Mouse (Mus musculus) layer of hippocampus, adult 9-11 months (tissue): ENCODE data around the gene Syngap1.

Experiments used
- DNase-seq: peaks from one replicate; pipeline ENCODE4 v3.0.0; 2022

Syngap1 gene

DNA sequence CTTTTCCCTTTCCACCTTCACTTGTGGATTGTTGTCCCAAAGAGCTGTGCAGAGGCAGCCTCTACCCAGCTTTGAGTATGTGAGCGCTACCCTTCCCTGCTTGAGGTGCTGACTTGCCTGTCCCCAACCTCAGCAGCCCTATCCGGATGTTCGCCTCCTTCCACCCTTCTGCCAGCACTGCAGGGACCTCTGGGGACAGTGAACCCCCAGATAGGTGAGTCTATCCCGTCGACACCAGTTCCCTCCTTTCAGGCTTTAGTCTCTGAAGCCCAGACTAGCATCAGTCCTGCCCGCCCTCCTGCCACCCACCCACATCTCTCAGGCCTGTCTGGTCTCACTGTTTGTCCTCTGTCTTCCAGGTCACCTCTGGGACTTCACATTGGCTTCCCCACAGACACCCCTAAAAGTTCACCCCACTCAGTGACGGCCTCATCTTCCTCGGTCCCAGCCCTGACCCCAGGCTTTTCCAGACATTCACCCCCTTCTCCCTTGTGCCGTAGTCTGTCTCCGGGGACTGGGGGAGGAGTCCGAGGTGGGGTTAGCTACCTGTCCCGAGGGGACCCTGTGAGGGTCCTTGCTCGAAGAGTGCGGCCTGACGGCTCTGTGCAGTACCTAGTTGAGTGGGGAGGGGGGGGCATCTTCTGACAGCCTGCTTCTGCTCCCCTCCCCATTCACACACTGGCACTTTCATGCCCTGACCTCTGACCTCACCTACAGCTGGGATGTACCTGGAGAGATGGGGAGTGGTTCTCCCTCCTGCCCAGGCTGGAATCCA is 3.9 kb upstream of the Syngap1 start:
- DNase-seq: no peak

DNA sequence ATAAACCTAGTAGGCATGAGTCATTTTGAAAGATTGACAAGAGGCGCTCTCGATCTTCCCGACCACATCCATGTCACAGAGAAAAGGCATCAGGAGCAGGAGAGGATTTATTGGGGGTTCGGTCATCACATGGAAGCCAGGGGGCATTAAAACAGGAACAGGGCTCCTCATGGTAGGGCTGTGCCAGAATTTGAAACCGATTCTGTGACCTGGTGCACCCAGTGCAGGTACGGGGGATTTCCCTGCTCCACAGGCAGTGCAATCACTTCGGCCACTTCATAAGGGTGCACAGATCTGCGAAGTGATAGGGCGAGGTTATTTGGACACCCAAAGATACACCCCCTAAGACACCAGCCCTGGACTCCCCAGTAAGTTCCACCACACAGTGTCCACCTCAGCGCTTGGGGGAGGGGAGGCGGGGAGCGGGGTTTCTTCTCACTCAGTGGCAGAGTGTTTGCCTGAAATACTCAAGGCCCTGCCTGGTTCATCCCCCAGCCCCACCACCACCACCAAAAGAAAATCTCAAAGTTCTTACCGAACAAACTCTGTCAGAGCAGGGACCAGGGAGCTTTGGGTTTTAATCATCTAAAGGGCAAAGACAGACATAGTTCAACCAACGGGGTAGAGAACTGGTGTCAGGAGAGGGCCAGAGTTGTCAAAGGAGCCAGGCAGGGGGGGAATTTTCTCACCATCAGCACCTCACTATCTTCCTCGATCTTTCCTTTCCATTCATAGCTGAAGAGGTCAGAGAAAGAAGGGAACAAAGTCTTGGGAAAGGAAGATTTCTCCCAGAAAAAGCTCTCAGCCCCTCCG is 3.0 kb upstream of the Syngap1 start:
- DNase-seq: no peak

DNA sequence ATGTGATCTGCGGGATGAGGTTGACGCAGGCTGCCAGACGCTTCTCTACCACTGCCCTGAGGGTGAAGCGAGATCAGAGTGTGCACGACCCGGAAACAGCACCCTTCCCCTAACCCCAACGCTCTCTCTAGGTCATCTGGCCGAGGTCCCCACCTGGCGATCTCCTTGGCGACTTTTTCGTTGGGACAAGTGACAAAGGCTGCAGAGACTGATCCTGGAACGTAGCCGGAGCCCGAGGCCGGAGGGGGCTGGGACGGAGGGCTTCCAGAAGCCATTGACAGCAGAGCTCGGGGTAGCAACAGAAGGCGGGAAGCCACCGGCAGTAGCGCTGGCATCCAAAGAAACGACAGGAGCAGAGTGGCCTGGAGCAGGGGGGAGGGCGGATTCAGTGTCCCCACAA is 2.3 kb upstream of the Syngap1 start:
- DNase-seq: no peak

DNA sequence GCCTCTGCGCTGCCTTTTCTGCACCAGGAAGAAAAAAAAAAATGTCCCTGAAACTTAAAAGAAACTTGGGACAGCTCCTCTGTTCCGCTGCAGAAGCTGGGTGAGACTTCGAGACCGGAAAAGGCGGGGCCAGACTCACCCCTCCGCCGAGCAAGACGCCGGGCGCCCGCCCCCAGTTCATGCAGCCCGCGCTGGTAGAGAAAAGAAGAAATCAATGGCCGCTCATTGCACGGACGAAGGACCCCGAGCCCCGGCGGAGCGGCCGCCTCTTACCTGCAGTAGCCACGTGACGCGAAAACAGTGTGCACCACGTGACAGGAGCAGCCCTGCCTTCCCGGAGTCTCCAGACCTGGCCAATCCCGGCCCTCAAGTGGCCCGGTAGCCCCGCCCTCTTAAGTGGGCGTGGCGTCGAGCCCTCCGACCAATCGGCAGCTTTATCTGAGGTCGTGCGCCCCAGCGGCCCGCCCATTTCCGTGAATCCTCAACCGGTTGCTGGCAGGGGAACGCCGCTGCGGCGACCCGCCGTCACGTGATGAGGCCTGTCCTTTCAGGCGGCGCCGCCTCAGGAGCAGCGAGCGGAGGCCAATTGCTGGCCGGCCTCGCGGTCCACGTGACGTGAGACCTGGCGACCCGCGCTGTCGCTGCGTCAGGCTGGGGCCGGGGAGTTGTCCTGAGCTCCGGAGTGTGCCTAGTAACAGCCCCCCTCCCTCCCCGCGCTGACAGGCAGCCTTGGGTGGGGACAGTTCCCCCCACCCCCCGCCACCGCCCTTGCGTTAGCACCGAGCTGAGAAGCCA is 1.7 kb upstream of the Syngap1 start, which contains the start of gene Cuta:
Gene Cuta, minus strand, starts transcription at position 392 of the 795 bp plus-strand sequence.
- DNase-seq: peak; percentile 100

DNA sequence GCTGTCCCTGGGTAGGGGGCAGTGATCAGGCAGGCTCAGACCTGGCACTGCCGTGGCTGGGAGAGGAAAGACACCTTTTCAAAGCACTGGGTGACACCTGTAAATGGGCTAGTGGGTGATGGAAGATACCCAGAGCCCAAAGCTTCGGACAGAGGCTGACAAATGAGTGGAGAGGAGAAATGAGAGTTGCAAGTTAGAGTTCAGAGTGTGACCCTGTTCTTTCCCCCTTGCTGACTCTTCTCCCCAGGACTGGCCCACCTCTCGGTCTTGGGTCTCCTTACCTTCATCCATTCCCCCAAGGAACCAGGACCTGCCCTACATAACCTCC is 1.1 kb upstream of the Syngap1 start:
- no peak for DNase-seq

DNA sequence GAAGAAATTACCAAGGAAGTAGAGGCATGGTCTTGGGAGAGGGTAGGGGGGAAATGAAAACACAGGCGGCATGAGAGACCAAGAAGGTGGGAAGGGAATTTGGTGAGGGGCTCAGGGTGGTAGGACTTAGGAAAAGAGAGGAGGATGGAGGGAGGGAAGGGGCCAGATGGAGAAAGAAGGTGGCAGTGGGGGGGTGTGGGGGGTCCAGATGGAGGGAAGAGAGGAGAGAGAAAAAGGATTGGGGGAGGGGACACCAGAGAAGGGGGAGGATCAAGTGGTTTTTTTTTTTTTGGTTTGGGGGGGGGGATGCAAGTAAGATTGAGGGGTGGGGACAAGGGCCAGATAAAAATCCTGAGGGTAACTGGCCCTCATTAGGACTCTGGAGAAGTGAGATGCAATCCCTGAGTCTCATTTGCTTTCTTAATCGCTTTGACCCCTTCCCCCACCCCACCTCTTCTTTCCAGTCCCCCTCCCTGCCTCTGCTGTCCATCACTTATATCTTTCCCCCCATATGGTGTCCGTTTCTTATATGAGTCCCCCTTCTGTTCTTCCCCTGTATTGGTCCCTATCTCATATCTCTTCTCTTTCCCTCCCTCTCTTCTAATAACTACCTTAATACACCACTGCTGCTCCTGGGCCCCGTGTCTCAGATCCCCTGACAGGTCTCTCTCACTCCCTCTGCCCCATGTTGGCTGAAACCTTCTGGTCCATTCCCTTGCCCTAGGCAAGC is 953 bp downstream of the Syngap1 start:
- no peak for DNase-seq

DNA sequence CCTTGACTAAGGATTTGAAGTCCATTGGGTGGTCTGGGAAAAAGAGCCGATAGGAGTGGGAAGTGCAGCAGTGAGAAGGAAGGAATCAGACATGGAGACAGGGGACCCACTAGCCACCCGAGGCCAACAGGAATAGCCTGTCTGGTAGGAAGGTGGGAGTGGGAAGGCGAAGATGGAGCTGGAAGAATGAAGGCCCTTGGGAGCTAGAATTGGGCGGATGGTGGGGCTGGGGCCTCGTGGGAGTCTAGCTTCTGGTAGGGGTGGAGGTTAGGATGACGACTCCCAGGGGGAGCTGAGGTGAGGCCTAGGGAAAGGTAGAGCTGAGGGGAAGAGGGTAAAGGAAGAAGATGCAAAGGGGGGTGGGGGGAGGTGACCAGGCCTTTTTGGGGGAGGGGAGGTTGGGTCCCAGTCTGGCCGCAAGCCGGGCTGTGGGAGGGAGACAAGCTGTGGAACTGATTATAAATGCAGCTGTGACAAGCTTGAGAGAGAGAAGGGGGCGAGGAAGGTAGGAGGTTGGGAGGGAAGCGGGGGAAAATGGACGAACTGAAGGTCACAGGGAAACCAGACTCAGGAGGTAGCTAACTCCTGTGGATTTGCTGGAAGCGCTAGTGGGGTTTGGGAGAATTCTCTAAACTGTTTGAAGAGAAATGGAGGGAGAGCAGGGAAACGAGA is 4.9 kb downstream of the Syngap1 start:
- DNase-seq: no peak

DNA sequence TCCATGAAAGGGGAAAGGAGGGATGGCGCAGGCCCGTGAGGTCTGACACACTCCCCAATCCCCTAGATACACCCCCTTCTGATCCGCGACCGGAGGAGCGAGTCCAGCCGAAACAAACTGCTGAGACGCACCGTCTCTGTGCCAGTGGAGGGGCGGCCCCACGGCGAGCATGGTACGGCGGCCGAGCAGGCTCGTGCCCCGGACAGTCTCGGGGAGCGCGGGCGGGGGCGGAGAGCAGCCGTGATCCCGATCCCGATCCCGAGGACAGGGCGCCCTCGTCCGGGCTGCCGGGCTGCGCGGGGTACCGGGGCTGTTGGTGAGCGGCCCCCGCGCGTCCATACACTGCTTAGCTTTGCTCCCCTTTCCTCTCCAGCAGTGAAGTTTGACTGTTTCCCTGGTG is 5.5 kb downstream of the Syngap1 start:
- DNase-seq: no peak

DNA sequence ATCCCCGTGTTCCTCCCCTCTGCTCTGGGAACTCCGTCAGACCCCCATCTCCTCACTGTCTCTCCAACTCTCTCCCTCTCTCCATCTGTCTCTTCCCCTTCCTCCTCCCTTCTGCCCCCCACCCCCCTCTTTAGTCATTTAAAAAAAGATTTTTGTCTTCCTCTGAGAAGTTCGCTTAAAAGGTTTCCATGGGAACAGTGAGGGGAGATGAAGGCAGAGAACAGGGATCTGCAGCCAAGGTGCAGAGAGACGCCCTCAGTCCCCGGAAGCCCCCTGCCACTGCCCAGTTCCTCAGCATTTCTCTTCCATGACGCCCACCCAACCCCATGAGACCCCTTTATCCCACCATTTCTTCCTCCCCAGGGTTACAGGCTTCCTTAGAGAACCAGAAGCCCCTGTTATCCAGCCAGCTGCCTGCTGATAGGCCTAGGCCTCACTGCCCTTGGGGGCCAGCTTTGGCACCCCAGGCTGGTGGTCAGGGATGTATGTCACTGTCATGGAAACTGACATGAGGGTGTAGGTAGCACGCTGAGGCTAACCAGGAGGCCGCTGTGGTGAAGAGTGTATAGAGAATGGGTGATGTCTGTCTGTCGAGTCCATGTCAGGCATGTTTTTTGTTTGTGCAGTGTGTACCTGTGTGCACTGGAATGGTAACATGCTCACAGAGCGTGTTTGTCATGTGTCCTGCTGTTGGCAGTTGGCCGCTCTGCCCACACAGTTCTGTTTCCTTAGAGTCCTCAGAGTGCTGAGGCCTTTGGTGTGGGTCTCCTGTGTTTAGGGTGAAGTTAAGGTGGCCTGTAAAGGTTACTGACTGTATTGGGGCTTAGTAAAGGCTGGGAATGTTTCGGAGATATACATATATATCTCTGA is 6.4 kb downstream of the Syngap1 start:
- no peak for DNase-seq

DNA sequence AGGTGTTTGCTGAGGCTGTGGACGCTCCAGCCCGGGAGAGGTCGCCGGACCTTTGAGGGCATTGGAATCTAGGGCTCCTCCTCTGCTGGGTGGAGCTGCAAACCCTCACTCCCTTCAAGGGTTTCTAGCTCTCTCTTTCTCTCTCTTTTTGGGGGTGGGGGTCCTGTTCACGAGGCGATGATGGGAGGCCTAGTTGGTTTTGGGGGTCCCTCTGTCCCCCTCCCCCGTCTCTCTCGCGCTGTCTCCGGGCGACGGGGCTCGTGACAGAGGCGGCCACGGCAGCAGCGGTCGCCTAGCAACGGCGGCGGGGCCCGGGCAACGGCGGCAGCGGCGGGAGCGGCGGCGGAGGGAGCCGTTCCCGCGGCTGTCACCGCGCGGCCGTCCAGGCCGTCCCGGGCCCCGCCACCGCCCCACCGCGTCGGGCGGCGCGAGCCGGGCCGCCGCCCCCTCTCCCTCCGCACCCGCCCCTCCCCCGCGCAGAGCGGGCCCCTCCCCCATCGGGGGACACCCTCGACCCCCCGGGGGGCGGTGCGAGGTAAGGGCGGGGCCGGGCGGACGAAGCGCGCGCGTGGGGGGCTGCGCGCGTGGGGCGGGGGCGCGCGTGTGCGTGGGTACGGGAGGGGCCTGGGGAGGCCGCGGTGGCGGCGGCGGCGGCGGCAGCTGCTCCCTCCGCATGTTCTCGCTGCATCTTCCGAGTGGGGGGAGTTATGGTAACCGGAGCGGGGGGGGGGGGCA is 7.4 kb downstream of the Syngap1 start:
- no peak for DNase-seq

DNA sequence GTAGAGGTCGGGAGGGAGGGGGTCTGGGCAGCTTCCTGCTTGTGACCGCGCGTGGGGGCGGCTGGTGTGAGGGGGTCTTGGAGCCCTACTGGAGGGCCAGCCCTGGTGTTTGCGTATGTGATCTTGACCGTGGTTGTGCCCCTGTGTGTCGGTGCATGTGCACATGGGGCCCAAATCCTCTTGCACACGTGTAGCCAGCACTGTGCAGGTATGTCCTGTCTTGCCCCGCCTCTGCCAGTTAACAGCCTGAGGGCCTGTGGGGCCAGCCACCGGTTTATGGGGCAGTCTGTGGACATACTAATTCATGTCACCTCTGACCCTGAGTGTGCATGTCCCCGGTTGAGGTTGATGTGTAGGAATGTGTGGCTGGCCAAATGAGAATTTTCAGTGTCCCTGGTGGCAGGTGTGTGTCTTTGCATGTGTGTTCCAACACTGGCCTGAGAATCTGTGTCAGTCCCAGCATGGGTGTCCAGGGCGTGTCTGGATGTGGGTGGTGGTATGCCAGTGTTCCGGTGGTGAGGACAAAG is 8.1 kb downstream of the Syngap1 start:
- DNase-seq: no peak

DNA sequence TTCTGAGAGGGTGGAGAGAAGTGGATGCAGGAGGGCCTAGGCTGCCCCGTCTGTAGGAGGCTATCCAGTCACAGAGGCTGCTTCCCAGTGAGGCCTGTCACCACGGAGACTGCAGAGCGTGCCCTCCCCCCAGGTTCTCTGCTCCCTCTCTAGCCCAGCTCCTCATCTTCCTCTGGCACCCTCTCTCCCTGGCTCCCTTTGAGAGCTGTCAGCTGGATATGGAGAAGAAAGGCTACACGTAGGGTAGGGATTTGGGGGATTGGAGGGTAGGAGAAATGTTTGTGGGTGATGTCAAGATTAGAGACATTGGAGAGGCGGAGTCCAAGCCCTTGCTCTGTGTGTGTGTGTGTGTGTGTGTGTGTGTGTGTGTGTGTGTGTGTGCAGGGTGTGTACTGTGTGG is 8.8 kb downstream of the Syngap1 start:
- DNase-seq: no peak

DNA sequence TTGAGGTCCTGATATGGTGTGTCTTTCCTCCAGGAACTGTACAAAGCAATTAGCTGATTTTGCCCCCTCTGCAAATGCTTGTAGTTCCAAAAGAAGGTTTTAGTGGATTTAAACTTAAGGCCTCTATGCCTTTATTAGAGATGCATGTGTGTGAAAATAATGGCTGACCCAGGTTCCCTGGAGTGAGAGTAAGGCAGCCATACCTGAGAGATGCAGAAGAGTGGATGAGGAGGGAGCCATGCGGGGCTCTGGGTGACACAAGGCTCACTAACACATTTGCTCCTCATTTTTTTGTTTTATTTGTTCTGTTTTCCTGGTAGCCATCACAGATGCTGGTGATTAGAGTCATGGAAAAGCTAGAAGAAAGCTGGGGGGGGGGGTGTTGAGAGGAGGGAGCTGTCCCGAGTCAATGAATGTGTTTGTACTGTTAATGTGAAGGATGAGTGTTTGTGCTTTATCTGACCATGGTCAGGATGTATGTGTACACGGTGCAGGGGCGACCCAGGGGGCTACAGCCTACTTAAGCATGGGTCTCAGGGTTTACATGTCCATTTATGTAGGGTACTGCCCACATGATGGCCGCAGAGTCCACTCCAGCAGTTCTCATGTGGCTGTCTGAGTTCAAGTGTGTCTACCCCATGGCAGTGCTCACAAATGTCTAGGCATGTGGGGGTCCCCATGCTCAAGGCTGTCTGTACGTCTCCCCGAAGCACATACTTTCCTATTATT is 9.7 kb downstream of the Syngap1 start:
- no peak for DNase-seq

DNA sequence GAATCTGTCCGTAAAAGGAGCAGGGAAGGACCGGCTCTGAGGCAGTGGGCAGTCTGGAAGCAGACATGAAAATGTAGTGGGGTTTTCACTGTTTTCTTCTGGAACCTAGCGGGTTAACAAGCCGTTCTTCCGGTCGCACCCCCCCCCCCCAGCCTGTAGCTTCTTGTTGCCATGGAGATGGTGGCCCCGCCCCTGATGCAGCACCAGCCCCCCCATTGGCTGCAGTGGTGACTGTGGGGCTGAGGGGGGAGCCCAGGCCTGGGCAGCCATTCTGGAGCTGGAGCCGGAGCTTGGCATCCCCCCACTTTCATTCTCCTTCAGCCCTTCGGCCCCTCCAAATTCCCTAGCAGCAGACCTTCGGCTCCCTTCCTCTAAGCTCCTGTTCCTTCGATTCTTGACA is 10.4 kb downstream of the Syngap1 start:
- peak; percentile 89 for DNase-seq

DNA sequence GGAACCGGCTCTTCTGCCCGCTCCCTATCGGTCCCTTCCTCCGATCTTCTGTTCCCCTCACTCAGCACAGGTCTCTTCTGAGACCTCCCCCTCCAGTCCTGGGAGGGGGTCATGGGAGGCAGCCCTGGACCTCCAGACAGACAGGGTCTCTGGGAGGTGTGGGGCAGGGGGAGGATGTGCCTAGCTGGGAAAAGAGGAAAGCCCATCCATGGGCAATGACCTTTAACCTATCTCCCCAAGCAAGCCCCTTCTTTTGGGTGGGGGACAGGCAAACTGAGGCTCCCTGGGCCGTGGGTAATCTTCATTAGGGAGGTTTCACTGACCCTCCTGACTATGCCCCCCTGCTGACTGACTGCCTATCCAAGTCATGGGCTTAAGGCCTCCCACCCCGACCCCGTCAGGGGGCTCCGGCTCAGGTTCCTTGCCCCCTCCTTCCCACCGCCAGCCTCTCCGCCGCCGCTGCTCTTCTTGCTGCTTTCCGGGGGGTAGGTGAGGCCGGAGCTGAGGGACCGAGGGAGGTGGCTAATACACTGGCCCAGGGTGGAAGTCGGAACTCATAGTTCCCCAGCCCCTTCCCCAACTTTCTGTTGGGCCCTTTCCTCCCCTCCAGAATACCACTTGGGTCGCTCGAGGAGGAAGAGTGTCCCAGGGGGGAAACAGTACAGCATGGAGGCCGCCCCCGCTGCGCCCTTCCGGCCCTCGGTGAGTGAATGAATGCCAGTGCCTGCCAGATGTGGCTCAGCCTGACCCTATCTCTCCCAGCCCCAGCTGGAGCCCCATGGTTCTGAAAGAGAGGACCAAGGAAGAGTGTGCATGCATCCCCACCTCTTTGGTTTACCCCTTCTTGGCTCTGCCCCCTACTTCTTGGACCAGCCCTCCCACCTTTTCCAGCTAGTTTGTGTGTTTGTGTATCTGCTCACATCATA is 11.2 kb downstream of the Syngap1 start:
- no peak for DNase-seq

DNA sequence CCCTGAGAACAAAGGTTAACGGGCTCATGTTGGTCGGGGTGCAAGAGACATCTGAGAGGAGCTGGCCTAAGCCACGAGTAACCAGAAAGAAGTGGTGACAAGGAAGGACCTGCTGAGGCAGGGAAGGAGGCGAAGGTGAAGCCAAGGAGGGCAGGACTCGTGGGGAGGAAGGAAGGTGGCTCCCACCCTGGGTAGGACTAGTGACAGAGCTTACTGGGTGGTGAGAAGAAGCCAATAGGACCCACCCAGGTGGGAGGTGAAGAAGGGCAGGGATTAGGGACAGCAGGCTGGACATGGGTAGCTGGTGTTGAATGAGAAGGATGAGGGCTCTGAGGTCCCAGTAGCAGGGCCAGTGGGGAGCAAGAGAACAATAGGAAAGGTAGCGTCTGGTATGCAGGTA is 12.1 kb downstream of the Syngap1 start:
- no peak for DNase-seq

DNA sequence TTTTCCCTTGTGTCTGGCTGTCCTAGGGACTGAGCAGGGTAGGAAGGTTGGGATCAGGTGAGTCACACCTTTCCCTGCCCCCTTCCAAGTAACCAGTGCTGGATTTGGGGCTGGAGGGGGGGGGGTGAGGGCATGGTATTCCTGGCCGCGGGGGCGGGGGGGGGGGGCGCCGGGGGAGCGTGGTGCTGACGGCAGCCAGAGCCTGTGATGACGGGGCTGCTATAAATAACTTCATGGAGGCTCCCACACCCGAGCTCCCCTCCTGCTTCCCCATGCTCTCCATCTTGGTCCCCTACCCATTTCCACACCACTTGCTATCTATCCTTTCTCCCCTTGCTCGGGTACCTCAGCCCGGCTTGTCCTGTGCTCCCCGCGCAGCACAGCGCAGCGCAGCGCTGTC is 12.7 kb downstream of the Syngap1 start:
- no peak for DNase-seq

DNA sequence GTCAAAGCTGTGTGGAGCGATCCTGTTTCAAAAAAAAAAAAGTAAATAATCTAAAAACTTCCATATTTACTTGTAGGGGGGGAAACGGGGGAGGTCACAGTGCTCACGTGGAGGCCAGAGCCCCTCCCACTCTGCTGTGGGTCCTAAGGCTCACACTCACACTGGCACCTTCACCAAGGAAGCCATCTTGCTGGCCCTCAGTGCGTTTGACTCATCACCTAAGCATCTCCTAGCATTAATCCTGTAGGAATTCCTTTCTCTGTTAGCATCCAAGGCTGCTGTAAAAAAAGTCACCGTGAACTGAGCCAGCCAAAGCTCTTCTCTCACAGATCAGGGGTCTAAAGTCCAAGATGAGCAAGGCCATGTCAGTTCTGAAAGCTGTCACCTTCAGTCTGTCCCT is 15.3 kb downstream of the Syngap1 start:
- DNase-seq: no peak
